Mouse (Mus musculus) neutrophil, adult 83 days (primary cell): Measurements from ENCODE around the gene Thsd1. TPM values are rescaled to one million over a fixed set of nuclear protein-coding genes. Genes with fewer than 3 reads are reported as not detected.

Experiments used
- total RNA-seq, 2 experiments: library from RNA; stranded (reverse); gene quantifications; one replicate each; pipeline ENCODE4 v1.2.4; 2023

Thsd1 gene
- total RNA-seq, result under 1 TPM; 0.46 to 0.55 TPM

GRCm38 (mm10) chr8:22227061-22227877 is at the start of gene Thsd1:
Gene Thsd1 (plus strand): TSS chr8:22227313.

DNA sequence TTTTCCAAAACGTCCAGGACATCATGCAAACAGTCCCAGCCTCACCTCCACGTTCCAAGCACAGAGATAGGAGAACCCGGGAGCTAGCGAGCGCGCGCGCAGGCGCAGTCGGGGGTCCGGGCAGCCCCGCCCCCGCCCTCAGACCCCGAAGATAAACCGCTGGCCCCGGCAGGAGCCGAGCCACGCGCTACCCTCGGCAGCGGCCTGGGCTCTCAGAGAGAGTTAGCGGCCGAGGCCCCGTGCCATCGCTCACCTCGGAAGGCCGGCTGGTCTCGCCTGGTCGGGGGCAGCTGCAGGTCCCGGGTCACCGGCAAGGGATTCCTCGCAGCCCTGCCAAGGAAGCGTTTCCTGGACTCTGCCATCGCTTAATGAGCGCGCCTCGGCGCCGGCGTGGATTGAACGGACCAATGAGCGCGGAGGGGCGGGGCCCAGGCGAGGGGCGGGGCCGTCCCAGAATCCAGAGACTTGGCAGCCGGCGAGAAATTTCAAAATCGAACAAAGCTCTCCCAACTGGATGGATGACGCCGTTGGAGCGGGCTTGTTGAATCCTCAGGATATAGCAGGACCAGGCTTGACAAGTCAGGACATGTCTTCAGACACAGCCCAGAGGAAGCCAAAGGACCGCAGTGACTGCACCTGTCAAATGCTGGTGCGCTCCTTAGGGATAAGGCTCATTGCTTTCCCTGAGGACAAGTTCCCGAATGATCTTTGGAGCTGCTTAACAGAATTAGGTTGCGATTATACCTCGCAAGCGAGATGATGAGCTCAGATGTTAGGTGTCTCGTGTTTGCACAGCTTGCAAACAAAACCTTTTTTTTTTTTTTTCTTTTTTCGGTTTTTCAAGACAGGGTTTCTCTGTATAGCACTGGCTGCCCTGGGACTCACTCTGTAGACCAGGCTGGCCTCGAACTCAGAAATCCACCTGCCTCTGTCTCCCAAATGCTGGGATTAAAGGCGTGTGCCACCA is 41.4 kb upstream of the Thsd1 start, which contains the start of gene Ckap2:
Gene Ckap2, minus strand, starts transcription at position 389 of the 967 bp plus-strand sequence.

GRCm38 (mm10) chr8:22192660-22193431 is 34.3 kb upstream of the Thsd1 start, which contains the start of gene Vps36:
Gene Vps36 (plus strand): TSS chr8:22192809.

DNA sequence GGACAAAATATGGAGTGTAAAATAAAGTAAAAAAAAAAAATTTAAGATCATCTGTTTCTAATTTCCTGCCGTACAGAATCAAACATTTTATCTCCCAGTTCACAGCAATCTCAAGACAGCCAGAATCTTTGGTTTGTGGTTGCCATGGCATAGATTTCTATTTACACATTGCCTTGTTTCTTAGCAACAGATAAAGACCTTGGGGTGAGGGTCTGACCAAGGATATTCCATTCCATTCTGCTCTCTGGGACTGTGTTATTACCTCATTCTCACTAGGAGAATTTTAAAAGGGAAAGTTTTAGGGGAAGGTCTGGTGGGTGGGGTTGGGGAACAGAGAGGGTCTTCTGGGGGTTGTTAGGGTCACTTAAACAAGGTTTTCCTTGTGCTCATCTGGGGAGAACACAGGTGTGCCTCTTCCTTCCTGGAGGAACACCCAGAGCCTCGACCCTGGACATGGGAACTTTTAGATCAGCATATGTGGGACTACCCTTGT is 55.9 kb downstream of the Thsd1 start, which contains the start of gene Tpte:
Gene Tpte, plus strand, starts transcription at position 443 of the 493 bp plus-strand sequence.

Other genes with a start within 250 kb of the Thsd1 start
- 1 to 10 TPM; 2.9 to 5.8 TPM for gene Atp7b, start 167.0 kb upstream of the Thsd1 start, total RNA-seq
- gene Alg11, start 166.6 kb upstream of the Thsd1 start, total RNA-seq, result 1 to 10 TPM; 6.2 to 9.9 TPM
- gene Nek5, start 102.3 kb upstream of the Thsd1 start, total RNA-seq, result not detected
- gene Nek3, start 60.9 kb upstream of the Thsd1 start, total RNA-seq, result 1 to 10 TPM; 1.0 to 1.1 TPM
- gene Ckap2, start 41.5 kb upstream of the Thsd1 start, total RNA-seq, result 10 to 100 TPM; 20.3 to 25.3 TPM
- 10 to 100 TPM; 20.2 to 23.3 TPM for gene Vps36, start 34.5 kb upstream of the Thsd1 start, total RNA-seq
- not detected for gene Tpte, start 56.1 kb downstream of the Thsd1 start, total RNA-seq
- 1 to 10 TPM; 2.1 to 2.2 TPM for gene Slc25a15, start 171.3 kb downstream of the Thsd1 start, total RNA-seq
- 1 to 10 TPM; 6.2 to 8.3 TPM for gene Mrps31, start 184.0 kb downstream of the Thsd1 start, total RNA-seq